Mouse (Mus musculus) ES-Bruce4 (cell line): ENCODE data around the gene Rcan1.

Experiments used
- CTCF ChIP-seq: IDR thresholded peaks from one replicate; pipeline ENCODE4 v1.8.1; 2011; ENCODE audit warnings: low read depth, low read length
- EP300 ChIP-seq: IDR thresholded peaks from 2 replicates; pipeline ENCODE4 v1.6.1; 2011; ENCODE audit warnings: low read depth, low read length; ENCODE audit not compliant: insufficient read depth

GRCm38 (mm10) chr16:92430731-92431130 lies 39.9 kb downstream of the Rcan1 start:
- TF ChIP-seq CTCF (no peak), EP300 (no peak)
